Mouse (Mus musculus): Measurements from ENCODE around the gene Rnf167.
A peak's percentile ranks its signal among the peaks of the same experiment; 100 is the strongest.

Gene Rnf167

DNA sequence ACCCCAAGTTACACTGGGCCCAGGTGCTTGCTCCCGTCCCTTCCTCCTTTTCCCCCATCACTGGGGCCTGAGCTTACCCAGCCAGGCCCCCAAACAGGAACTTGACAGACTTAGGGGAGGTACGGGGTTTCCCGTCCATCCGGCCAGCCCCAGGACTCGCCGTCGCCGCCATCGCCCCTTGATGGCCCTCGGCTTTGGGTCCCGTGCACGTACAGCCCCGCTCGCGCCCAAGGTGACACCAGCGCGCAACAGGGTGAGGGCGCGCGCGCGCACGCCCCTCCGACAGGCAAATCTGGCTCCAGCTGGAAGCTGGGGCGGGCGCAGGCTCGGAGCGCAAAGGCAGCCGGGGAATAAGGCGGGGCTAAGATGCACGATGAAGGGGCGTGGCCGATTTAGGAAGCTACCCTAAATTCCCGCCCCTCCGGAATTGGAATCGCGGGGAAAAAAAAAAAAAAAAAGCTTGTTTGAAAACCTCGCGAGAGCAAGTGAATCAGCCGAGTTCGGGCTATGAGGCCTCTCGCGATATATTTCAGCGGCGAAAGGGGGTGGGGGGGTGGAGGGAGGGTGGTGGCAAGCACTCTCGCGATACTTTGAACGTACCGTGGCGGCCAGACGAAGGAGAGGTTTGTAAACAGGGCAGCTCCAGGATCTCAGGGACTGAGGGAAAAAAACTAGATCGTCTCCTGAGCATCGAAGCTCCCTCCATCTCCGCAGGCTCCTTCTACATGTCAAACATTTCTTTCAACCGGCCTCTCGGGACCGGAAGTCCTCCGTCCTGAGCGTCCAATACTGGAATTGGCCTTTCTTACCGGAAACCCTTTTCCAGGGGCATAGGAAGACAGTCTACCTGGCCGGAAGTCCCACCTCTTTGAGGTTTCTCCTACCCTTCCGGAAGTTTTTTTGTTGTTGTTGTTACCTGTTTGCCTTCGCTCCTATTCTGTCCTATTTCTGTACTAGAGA is at the start of gene Rnf167, which contains the start of gene Slc25a11:
TSS of gene Rnf167 (plus strand) at position 545 of the 960 bp plus-strand sequence.
TSS of gene Slc25a11 (minus strand) at position 789 of the 960 bp plus-strand sequence.
- peak; percentile 96 for DNase-seq

DNA sequence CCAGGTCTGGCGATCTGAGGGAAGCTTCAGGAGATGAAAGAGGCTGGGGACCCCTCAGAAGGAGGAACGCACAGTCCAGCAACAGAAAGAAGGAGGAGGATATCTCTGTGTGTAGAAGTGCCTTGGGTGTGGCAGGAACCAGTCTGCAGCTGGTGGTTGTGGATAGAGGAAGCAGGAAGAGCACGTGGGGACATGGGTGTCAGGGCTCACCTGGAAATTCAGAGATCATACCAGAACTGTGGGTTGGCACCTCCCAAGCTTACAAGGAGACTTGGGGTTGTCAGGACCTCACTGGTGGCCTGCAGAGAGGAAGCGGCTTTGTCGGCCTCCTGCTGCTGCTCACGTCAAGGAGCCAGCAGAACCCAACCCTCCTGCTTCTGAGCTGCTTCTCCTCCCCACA is 49.7 kb upstream of the Rnf167 start:
- no peak for DNase-seq

- no peak for DNase-seq
These were observed 48.5 kb upstream of the Rnf167 start for GRCm38 (mm10) chr11:70598451-70598953.

- DNase-seq: peak; percentile 83 to 86
These were observed 41.9 kb upstream of the Rnf167 start for GRCm38 (mm10) chr11:70605024-70605566.

GRCm38 (mm10) chr11:70606717-70607116 is 40.3 kb upstream of the Rnf167 start:
- no peak for DNase-seq

GRCm38 (mm10) chr11:70607611-70608010 is 39.4 kb upstream of the Rnf167 start:
- DNase-seq: no peak

GRCm38 (mm10) chr11:70608381-70609066 is 38.5 kb upstream of the Rnf167 start:
- peak in 1 of 2 experiments; percentile 29 for DNase-seq

DNA sequence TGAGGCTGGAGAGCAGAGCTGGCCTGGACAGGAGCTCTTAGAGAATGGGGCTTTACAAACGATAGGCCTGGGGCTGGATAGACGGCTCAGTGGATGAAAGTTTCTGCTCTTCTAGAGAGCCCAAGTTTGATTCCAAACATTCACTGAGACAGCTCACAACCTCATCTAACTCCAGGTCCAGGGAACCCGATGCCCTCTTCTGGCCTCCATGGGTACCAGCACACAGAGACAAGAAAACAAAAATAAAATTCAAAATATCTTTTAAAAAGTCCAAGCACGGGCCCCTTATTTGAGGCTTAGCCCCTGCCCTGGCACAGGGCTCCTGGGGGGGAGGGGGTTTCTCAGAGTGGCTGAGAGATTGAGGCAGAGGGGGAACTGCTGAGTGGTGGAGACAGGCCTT is 36.3 kb upstream of the Rnf167 start:
- no peak for DNase-seq

DNA sequence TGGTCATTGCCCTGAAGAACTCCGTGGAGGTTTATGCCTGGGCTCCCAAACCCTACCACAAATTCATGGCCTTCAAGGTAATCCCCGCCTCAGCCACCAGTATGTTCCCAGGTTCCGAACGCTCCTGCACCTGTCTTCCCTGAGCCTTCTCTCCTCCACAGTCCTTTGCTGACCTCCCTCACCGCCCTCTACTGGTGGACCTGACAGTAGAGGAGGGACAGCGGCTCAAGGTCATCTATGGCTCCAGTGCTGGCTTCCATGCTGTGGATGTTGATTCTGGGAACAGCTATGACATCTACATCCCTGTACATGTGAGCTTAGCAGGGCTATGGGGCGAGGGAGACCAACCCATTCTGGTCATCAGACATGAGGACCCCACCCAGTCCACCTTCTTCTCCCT is 34.5 kb upstream of the Rnf167 start:
- no peak for DNase-seq

DNA sequence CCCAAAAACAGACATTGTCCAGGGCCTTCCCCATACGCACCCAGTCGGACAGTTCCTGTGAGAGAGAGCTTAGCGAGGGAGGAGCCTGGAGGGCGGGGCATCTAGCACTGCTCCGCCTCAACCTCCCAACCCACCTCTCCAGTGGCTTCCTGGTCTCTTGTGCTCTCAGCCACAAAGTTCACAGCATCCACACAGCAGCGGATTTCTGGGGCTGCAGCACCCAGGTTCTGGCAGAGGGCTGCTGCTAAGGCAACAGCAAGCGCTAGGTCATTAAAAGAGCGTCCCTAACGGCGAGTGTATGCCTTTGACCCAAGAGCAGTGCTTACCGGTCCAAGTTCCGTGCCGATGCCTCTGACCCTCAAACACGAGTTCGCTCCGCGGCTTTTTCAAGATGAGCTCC is 32.0 kb upstream of the Rnf167 start:
- DNase-seq: peak; percentile 27 to 31

DNA sequence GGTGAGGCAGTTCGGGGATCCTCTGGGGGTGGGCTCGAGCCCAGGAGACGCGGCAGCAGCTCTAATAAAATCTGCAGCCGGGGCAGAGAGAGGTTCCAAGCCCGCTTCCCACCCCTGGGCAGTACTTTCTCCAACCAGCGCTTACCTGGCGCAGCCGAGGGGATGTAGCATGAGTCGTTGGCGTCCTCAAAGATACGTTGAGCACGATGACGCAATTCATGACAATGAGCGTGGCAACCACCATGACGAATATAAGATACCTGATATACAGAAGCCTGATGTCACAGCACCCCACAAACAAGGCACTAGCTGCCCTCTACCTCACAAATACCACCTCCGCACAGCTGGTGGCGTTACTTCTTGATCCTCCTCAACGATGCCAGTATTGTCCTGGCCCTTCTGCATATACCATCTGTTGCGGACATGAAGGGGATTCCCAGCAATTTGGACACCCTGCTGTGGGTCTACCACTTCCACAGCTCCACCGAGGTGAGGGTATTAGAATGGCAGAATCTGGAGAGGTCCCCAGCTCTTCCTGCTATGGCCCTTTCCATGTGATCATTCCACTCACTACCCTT is 31.4 kb upstream of the Rnf167 start, which contains the start of gene 4930544D05Rik:
TSS of gene 4930544D05Rik (plus strand) at position 333 of the 578 bp plus-strand sequence.
- no peak for DNase-seq

GRCm38 (mm10) chr11:70619101-70619500 is 27.9 kb upstream of the Rnf167 start, which contains the start of gene Chrne:
Chrne (minus strand) TSS chr11:70619216.
- DNase-seq: no peak

DNA sequence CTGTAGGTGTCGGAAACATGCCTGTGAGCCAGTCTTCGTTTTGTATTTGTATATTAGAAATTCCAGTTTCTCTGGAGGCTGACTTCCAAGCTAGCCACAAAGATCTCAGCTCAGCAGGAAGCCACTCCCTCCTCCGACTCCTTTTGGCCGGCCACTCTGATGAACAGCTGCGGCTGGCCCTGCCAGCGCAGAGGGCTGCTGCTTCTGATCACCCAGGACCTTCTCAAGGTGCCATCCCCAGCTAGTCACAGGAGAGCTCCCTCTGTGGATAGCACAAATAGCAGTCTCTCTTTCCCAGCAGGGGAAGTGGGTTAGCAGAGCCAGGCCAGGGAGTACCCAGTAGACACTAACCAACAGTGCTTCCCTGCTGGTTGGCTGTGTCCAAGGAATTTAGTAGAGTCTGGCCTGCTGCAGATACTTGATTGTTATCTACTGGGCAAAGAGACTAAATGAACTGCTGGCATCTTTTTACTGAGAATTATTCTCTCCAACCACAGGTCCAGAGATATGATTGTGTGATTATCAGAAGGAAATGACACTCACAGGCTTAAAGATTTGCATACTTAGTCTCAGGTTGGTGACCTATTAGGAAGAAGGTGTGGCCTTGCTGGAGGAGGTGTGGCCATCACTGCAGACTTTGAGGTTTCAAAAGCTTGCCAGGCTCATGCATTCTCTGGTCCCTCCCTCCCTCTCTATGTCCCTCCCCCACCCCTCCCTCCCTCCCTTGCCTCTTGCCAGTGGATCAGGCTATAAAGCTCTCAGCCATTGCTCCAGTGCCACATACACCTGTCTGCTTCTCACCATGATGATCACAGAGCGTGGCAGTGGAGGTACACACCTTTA is 24.8 kb upstream of the Rnf167 start:
- no peak for DNase-seq

DNA sequence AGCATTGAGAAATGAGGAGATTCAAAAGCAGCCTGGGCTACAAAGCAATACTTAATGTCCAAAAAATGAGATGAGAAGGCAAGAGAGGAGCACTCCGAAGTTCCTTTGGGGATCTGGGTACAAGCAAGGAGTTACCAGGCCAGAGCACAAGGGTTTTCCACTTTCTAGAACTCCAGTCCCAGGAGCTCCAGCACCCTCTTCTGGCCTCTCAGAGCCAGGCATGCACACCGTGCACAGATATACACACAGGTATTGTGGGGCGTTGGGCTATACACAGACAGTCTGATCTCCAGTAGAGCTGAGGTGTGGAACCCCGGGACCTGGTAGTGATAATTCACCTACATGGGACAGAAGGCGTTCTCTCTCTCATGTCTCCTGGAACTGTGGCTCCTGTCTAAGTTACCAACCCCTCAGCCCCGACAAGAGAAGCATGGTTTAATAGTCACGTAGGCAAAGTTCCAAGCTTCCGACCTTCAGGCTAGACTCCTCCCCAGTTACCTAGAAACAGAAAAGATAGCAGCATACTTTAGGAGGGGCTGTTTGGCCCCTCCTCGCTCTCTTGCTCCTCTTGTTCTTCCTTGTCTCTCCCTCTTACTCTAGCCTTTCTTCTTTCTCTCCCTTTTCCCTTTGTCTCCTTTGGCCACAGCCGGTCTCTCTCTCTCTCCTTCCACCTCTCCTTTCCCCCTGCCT is 23.8 kb upstream of the Rnf167 start:
- no peak for DNase-seq

GRCm38 (mm10) chr11:70625473-70625872 is 21.6 kb upstream of the Rnf167 start:
- DNase-seq: peak in 1 of 2 experiments; percentile 34

DNA sequence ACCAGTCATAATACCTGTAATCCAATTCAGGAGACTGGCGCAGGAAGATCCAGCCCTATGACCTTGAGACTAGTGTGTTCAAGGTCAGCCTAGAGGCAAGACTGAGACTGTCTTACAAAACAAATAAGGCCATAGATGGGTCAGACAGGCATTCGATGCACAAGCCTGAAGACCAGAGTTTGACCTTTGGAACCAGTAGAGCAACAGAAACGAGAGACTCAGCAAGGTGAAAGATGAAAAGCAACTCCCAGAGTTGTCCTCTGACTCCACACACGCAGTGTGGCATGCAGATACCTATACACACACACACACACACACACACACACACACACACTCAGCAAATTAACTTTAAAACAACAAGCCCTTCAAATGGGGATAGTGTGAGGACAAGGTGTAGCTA is 20.2 kb upstream of the Rnf167 start:
- no peak for DNase-seq

DNA sequence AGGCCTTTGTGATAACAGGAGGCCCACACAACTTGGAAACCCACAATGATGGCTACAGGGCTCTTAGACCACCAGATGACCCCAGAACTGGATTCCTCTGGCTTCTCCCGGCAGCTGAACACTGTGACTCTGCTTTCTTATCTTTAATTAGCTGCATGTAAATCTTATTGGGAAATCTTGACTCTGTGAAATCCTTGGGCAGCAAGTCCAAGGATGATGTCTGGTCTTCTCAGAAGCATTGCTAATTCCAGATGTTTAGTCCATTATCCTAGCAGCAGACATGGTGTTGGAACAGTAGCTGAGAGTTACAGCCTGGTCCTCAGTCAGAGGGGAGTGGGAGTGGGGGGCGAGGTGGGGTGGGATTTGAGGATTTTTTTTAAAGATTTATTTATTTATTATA is 18.6 kb upstream of the Rnf167 start:
- no peak for DNase-seq

GRCm38 (mm10) chr11:70629557-70629956 is 17.5 kb upstream of the Rnf167 start:
- DNase-seq: no peak

- no peak for DNase-seq
These were observed 16.9 kb upstream of the Rnf167 start for GRCm38 (mm10) chr11:70630129-70630528.

- DNase-seq: no peak
These were observed 11.4 kb upstream of the Rnf167 start for GRCm38 (mm10) chr11:70635601-70636000.

DNA sequence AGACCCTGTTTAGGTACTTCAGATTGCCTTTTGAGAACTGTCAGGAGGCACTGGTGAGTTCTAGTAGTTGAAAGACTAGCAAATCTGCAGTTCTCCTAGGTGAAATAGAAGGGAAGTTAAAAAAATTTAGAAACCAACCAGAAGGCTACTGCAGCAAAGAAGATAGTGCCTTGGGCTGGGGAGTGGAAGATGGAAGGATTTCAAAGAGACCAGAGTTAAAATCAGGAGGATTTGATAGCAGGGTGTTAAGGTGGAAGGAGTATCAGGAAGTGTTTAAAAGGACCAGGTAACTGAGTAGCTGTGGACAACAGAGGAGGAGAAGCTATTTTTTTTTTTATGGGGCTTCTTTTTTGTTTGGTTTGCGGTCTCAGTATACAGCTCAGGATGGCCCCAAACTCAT is 9.3 kb upstream of the Rnf167 start:
- no peak for DNase-seq
